Mouse (Mus musculus) C2C12 (cell line): ENCODE measurements around the gene Hmgn3.

Experiments
- CTCF ChIP-seq: IDR thresholded peaks from one replicate; pipeline ENCODE4 v1.5.1; 2011; ENCODE audit not compliant: control insufficient read depth, insufficient read depth, insufficient read length
- USF1 ChIP-seq: IDR thresholded peaks from one replicate; pipeline ENCODE4 v1.6.1; 2011; ENCODE audit warnings: low read depth, mild to moderate bottlenecking, control low read depth, moderate library complexity

- no peak for TF ChIP-seq CTCF
- no peak for TF ChIP-seq USF1
Measured at GRCm38 (mm10) chr9:83117486-83117885, 29.0 kb downstream of the Hmgn3 start.
